Mouse (Mus musculus) liver, adult (tissue): ENCODE measurements around the gene Arid3b.

ENCODE experiments used
- GATA4 ChIP-seq: IDR thresholded peaks from 2 replicates; pipeline ENCODE4 v1.6.1; 2014; ENCODE audit warnings: mild to moderate bottlenecking, low read length; ENCODE audit not compliant: insufficient replicate concordance

The Arid3b gene

DNA sequence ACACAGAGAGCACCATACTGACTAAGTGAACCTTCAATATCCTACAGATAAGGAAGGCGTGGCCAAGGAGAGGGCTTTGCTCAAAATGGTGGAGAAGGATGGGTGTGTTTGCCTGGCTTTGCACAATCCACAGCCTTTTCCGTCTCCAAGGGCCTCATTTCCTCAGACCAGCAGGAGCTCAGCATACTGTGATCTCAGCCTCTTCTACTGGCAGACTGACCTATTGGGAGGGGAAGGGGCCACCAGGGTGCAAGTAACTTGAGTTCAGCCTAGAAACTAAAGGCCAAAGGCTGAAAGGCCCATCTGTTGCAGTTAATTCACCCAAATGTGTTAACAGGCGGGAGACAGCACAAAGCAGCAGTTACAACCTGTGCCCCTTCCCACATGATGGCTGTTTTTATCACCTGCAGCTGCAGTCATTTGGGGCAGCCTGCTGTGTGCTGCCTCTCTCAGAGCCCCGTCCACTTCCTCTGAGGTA lies 29.4 kb downstream of the Arid3b start:
- TF ChIP-seq GATA4, result no peak

DNA sequence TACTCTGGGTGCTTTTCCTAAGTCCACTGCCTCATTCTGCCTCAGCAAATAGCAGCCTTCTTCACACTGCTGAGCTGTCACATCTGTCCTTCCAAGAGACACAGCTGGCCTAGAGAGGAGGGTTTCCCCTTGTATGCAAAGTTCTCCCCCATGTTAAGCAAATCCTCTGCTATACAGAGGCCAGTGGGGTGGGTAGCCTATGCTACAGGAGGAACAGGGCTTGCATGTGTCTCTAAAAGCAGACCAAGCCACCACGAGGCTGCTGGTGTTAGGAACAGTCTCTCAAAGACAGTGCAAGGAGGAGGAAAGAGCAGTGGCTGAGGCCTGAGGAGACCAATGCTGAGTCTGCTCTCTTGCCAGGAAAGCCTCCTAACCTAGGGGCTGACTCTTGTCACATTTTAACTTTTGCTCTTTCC lies 30.5 kb downstream of the Arid3b start:
- no peak for TF ChIP-seq GATA4

DNA sequence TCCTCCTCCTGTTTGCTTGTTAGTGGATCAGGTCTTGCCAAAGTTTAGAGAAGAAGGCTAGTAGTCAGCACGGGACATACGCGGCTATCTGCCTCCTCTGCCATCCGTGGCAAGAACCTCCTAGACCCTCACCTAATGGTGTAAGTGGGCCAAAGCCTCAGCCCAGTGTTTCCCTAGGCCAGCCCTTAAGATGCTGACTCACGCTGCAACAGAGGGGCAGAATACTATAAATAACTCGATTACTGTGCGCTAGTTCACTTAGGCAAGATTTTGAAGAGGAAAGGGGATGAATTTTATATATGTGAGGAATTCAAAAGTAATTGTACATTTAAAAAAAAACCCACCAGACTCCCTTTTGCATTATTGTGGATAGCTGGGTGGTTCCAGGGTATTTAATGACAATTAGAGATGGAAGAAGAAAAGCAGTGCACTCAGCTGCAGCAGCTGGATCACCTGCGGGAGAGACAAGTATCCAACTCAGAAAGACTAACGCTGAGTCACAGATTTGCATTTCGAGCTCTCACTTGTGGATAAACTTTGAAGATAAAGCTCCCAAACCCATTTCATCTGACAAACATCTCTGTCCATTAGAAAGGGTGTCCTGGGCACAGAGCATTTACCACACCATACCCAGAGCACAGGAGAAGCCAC lies 31.4 kb downstream of the Arid3b start:
- TF ChIP-seq GATA4, result no peak

DNA sequence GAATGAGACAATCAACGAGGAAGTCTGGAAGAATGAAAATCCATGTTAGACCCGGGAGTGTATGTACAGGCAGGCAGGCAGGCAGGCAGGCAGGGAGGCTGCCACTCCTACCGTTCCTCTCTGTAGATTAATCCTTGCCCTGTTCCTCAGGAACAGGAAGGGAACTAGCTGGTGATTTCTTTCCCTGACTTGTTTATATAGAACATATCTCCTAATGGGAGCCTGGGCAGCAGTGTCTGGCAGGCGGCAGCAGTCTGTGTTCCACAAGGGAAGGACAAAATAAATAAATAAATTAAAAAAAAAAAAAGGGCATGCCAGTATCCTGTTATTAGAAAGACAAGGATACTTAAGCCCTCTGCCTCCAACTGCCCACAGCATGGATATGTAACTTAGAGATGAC lies 32.8 kb downstream of the Arid3b start:
- TF ChIP-seq GATA4, result no peak

DNA sequence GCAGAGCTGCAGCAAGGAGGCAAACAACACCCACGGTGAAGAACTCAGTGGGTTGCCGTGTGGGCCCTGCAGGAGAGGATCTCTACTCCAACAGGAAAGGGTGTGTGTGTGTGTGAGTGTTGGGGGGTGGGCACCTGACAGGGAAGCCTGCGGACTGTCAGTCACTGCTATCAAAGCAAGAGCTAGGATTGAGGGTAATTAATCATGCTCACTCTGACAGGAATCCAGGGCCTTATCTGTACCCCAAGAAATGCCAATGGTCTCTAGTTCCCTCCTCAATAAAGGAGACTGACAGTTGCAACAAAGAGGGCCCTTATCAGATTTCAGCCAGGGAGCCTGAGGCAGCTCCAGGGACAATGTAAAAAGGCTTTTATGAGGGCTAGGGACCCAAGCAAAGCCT lies 33.5 kb downstream of the Arid3b start:
- no peak for TF ChIP-seq GATA4

DNA sequence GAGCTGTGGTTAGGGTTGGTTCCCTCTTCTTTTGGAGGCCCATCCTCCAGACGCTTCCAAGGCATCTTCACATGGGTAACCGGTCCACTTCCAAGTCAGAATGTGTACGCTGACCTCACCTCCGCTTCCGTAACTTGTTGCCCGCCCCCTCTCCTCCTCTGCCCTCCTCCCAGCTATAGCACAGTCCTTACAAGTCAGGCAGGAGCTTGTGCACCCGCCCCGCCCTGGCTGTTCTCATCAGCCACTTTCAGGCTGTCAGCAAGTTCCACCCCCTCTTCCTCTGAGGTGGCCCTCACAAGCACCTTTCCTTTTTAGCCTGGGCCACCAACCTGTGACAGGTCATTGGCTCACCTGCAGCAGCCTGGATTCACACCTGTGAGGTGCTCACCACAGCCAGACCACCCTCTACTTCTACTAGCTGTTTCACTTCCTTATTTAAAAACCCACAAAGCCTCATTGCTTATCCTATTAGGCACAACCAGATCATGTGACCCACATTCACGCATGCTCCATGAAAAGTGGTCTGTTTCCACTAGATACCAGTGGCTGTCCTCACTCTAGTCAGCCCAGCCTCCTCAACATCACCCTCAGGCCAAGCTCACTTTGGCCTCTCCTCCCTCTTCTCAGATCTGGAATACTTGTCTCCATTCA lies 36.1 kb downstream of the Arid3b start:
- no peak for TF ChIP-seq GATA4

DNA sequence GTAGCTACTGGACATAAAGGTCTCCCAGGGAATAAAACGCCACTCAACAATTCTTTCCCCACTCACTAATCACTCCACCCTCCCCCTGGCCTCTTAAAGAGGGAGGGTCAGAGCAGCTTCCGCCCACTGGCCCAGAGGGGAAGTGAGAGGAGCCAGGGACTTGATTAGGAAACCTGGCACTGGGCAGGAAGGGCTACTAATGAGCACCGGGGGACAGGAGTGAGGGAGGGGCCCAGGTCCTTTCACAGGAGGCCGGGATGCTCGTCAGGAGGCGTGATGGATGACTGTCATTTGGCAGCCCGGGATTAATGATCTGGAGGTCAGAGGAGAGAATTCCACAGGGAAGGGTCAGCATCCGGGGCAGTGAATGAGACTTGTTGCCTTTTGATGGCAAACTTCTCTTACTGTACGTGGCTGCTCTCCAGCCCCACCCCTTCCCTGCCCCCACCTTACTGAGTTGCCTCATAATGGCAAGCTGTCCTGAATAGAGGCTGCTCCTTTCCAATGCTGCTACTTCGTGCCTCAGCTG lies 37.8 kb downstream of the Arid3b start:
- no peak; the same call in 1 of the 2 replicates for TF ChIP-seq GATA4

DNA sequence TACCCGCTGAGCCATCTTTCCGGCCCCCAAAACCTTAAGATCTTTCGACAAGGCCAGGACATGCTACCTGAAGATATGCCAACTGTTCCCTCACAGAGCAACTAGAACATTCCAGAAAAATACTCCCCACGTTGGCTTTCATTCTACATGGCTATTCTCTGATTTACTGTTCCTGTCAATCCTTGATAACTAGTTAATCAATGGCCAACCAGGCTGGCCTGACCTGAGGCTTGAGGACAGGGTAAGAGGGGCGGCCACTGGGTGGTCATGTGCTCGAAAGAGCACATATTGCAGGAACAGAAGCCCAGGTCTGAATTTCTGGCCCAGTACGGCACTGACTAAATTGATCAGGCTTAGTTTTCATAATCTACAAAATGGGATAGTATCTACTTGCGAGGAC lies 39.1 kb downstream of the Arid3b start:
- no peak for TF ChIP-seq GATA4

DNA sequence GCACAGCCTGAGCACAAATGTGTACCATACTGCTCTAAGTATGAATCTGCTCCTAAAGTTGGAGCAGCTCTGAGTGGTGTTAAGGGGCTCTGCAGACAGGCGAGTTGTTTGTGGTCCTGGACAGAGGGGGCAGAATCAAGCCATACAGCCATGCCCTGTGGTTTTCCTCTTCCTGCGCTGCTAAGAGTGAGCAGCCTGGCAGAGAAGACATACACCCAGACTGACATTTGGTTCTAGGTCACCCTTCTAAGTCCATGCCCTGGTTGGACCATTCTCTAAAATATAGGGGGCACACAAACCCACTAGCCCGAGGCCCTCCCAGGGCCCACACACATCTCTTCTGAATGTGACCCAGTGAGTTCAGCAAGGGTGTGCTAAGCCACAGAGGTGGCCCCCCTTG lies 46.9 kb downstream of the Arid3b start:
- TF ChIP-seq GATA4, result no peak

DNA sequence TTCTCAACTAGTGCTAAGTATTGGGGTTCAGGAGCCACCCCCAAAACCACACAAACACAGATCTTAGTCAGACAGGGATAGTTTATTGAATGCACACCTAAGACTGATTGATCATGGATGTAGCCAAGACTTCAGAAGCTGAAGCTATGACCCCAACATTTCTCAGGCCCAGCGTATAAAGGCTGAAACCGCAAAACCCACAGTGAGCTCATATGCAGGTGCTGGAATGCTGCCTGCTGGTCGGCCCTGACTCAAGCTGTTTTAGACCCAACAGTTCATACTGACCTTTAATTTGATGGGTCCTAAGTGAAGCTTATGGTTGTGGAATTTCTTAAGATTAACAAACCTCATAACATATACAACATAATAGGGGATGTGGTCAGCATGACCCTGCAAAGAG lies 53.9 kb downstream of the Arid3b start:
- no peak for TF ChIP-seq GATA4

DNA sequence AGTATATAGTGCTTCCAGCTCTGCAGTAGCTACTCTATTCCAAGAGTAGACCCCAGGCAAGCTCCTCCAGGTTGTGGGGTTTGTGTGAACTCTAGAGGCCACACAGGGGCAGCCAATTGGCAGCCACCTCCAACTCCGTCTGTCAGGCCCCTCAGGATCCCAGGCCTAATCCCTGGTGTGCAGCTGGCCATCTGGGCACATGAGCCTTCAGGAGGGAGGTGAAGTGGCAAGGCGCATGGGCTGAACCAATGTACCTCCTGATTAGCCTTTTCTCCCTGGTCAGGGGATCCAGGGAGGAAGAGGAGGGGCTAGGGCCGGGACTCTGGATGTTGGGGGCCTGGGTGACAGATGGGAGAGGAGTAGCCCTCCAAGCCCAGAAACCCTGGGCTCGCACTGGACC lies 60.9 kb downstream of the Arid3b start:
- TF ChIP-seq GATA4, result no peak

DNA sequence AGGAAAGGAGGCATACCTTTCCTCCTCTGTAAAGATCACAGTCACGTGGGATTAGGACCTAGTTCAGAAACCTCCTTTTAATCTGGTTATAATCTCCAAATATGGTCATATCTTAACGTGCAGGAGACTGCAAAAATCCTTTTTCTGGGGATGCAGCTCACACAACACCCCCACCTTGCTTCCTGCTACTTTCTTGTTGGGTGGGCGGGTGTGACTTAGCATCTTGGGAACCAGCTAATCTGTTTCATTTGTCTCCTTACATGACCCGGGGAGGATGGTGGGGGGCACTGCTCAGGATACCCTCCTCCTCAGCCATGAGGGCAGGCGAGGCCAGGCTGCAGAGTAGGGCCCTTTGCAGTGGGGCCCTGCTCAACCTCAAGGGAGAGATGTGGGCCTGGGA lies 61.6 kb downstream of the Arid3b start:
- TF ChIP-seq GATA4, result no peak

DNA sequence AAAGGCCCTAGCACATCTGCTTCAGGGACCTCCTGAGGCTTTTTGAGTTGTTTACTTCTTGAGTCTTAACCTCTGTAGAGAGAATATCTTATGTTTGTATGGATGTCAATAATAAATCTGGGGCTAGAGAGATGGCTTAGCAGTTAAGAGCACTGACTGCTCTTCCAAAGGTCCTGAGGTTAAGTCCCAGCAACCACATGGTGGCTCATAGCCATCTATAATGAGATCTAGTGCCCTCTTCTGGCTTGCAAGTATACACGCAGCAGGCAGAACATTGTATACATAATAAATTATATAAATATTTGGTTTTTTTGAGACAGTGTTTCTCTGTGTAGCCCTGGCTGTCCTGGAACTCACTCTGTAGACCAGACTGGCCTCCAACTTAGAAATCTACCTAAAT lies 62.4 kb downstream of the Arid3b start:
- no peak for TF ChIP-seq GATA4

DNA sequence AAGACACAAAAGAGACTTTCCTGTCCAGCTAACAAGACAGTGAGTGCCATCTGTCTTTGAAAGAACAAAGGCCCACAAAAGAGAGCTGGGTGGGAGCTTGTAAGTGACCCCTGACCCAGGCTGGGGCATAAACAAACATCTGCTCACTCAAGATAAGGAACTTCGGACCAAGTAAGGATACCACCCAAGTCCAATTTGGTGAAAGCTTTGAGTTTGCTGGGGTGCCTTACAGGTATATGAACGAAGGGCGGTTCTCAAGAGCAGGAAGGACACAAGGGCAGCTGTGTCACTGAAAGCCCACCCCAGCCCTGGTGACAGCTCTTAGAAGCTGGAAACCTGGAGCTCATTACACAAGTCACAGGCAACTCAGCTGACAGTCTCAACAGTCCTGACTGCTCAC lies 62.8 kb downstream of the Arid3b start:
- TF ChIP-seq GATA4, result no peak

DNA sequence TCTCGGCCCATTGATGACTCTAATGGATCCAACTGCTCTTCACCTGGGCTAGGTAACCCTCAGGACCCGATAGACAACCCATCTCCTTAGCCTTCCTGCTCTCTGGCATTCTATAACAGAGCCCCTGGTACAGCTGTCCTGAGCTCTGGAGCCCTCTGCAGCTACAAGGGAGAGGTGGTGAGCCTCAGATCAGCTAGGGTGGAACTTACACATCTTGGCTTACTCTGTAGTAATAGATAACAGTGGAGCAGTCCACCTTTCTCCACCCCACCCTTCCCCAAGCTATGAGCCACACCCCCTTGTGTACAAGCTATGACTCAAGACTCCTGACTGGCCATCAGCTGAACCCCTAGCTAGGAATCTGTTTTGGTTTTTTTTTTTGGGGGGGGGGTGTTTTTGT lies 65.8 kb downstream of the Arid3b start:
- no peak for TF ChIP-seq GATA4

DNA sequence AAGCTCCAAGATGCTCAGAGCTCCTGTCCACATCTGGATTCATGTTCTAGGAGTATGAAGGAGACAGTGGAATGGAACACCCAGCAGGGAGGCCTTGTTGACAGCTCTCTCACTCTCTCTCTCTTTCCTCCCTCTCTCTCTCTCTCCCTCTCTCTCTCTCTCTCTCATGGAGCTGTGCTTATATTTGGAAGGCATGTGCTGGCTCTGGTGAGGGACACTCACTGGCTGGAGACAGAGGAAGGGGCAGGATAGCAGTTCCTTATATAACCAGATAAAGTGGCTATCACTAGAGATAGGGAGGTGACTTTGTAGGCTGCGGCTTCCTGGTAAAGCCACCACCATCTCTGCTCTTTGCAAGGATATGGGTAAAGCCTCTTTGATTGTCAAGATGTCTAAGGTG lies 66.4 kb downstream of the Arid3b start:
- no peak for TF ChIP-seq GATA4
